Mouse (Mus musculus) midbrain, embryonic 10.5 days (tissue): ENCODE measurements around the gene Fbxw4. TPM values are rescaled to one million over a fixed set of nuclear protein-coding genes. Genes with fewer than 3 reads are reported as not detected.
"Not testable (repeated sequence)": the region's sequence is repeated elsewhere in the genome, so short reads cannot be mapped to it uniquely, and the experiment has no call there.

Experiments used
- DNase-seq: peaks from one replicate; pipeline ENCODE4 v3.0.0-alpha.2; 2017; ENCODE audit warnings: low spot score
- H3K27ac ChIP-seq: fragments of 300-500 bp; sonication (generic); replicated peaks from 2 replicates; pipeline ENCODE4 v1.5.1; 2016; ENCODE audit warnings: mild to moderate bottlenecking
- H3K27me3 ChIP-seq: fragments of 300-500 bp; sonication (generic); 2 replicates; pipeline ENCODE4 v1.6.1; 2016; ENCODE audit warnings: low read depth, mild to moderate bottlenecking; ENCODE audit not compliant: poor library complexity, severe bottlenecking
- H3K36me3 ChIP-seq: fragments of 300-500 bp; sonication (generic); 2 replicates; pipeline ENCODE4 v1.6.1; 2016; ENCODE audit warnings: mild to moderate bottlenecking, moderate library complexity
- H3K4me1 ChIP-seq: fragments of 300-500 bp; sonication (generic); 2 replicates; pipeline ENCODE4 v1.6.1; 2016
- H3K4me3 ChIP-seq: fragments of 300-500 bp; sonication (generic); 2 replicates; pipeline ENCODE4 v1.5.1; 2016; ENCODE audit warnings: mild to moderate bottlenecking, moderate library complexity
- H3K9me3 ChIP-seq: fragments of 300-500 bp; sonication (generic); replicated peaks from 2 replicates; pipeline ENCODE4 v1.6.1; 2016; ENCODE audit warnings: mild to moderate bottlenecking
- WGBS: fragments of 180-500 bp; shearing (Covaris S2); methylation state at CpG from one replicate; pipeline ENCODE4 v1.1.7; 2016; 5-methylcytosine and 5-hydroxymethylcytosine counted together
- polyA plus RNA-seq: library from polyadenylated mRNA; unstranded; fragments of >200 nt; fragmentation: Nextera tagmentation; extraction: Ambion mirVana; gene quantifications from 2 replicates; pipeline ENCODE4 v1.2.1, GENCODE M21; 2016

Gene Fbxw4
- polyA plus RNA-seq, 1 experiment from 2014 or later: 3.3 TPM

DNA sequence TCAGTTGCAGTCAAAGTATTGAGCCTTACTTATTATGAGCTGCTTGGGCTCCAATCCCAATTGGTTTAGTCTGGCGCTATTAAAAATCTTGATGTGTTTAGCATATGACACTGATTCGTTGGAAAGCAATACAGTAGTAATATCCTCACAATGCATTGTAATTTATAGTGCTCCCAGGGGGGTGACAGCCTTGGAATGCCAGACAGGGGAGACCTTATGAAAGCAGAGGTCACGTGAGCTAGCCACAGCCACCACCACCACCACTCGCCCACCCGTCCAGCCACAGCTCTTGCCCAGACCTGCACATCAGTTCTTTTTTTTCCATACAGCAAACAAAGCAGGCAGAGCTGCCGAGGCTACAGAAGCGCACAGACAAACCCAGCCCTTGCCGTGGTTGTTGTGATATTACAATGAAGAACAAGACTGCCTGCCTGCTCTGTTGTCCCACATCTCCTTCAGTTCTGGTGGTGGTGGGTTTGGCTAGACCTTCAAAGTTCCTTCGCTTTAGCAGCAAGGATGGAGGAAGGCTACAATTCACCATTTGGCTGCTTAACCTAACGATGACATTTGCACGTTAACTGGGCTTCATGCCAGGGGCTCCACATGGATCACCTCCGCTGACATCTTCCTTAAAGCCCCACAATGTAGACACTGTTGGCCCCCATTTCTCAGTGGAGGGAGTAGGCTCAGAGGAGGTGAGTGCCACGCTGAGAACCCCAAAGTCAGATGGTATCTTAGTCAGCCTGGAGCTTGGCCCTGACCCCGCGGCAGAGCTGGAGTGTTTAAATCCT lies 94.0 kb downstream of the Fbxw4 start:
- Histone ChIP-seq H3K9me3 (no peaks in the 10 kb centered on the region), H3K36me3 (no peaks in the 10 kb centered on the region), H3K27ac (no peak overlapping the region), H3K4me3 (no peak overlapping the region), H3K27me3 (peaks cover 98% of the 10 kb centered on the region), H3K4me1 (peaks cover 47% of the 10 kb centered on the region)
- WGBS: 72% methylated on average over 15 of the region's 15 CpGs
- DNase-seq: no peak

DNA sequence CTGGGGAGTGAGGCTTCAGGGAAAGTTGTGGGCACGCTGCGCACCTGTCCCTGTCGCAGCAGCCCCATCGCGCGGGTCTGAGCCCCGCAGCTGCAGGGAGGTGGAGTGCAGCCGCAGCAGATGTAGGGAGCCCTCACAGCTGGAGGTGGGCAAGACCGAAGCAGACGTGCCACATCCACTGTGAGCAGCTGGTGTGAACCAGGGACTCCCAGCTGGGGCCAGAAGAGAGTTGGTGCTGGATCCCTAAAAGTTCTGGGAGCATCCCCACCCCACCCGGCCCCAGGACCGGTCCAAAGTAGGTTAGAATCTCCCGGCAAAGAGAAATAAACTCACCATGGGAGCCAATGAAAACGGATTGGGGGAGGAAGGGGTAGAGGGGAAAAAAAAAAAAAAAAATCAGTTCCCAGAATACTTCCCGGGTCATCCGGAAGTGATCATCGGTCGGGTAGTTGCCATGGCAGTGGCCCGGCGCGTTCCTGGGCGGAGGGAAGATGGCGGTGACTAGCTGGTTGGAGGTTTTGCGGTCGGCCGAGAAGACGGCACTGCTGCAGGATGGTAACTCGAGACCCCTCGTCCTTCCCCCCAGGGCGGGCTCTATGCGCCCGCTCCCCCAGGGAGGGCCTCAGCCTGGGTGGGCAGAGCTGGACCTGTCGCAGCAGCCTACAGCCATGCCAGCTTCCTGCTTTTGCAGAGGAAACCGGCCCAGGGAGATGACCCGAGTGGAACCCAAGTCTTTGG lies 99.8 kb downstream of the Fbxw4 start, which contains the start of the genes Poll and Gm17018:
Gene Poll, minus strand, starts transcription at position 379 of the 738 bp plus-strand sequence.
Gene Gm17018, plus strand, starts transcription at position 463 of the 738 bp plus-strand sequence.
- peak within 1 kb of the TSS; percentile 86 for H3K4me3 ChIP-seq
- peaks cover 40% of the 10 kb centered on the region for H3K27me3 ChIP-seq
- peak within 1 kb of the TSS; percentile 92 for H3K27ac ChIP-seq
- under 1% methylated on average over 35 of the region's 35 CpGs for WGBS
- H3K4me1 ChIP-seq: peaks cover 28% of the 10 kb centered on the region
- DNase-seq: peak; percentile 88
- no peaks in the 10 kb centered on the region for H3K9me3 ChIP-seq
- peaks cover 26% of the 10 kb centered on the region for H3K36me3 ChIP-seq

DNA sequence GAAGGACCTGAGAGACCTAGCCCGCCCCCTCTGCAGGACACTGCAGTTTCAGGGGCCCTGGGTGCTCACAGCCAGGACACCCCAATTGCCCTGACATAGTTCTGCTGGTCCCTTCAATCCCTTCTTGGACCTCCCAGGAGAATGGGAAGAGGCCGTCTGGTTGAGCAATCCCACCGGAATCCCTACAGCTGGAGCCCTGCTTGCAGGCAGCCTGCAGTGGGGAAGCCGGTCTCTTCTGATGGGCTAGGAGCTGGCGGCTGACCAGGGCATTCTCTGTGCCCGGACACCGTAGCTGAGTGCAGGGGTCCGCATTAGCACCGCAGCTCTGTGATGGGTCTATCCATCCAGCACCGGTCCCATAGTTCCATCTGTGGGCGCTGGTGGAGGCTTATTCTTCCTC lies 106.0 kb downstream of the Fbxw4 start:
- Histone ChIP-seq H3K27me3 (peaks cover 23% of the 10 kb centered on the region), H3K9me3 (no peaks in the 10 kb centered on the region), H3K27ac (no peak overlapping the region), H3K4me1 (peaks cover 6% of the 10 kb centered on the region; the same call in 1 of the 2 replicates), H3K4me3 (no peak overlapping the region), H3K36me3 (peaks cover 60% of the 10 kb centered on the region)
- DNase-seq: no peak
- WGBS: 95% methylated on average over 11 of the region's 11 CpGs

- Histone ChIP-seq H3K4me1 (peaks cover 15% of the 10 kb centered on the region), H3K36me3 (peaks cover 51% of the 10 kb centered on the region), H3K27me3 (peaks cover 42% of the 10 kb centered on the region), H3K9me3 (no peaks in the 10 kb centered on the region), H3K27ac (no peak overlapping the region), H3K4me3 (no peak overlapping the region)
- 89% methylated on average over 6 of the region's 6 CpGs for WGBS
- DNase-seq: no peak
Measured at GRCm38 (mm10) chr19:45552187-45552586, 107.9 kb downstream of the Fbxw4 start.

DNA sequence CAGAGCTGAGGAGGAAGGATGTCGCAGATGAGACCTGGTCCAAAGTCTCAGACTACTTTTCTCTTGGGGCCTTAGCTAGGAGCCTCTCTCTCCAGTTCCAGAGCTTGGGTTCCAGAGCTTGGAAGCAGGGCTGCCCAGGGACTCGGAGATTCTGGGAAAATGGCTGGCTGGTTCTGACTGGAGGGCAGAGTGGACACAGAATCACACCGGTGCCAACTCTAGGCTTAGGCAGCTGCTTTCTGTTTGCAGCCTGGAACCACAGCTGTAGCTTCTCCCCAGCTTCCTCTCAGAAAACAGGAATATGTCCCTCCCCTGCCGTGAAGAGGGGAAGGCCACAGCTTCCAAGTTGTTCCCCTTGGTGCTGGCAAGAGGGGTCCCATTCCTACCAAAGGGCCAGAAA lies 110.2 kb downstream of the Fbxw4 start:
- WGBS: 85% methylated on average over 4 of the region's 4 CpGs
- Histone ChIP-seq H3K4me1 (peaks cover 19% of the 10 kb centered on the region), H3K4me3 (no peak overlapping the region), H3K27me3 (peaks cover 65% of the 10 kb centered on the region), H3K9me3 (no peaks in the 10 kb centered on the region), H3K36me3 (peaks cover 31% of the 10 kb centered on the region), H3K27ac (no peak overlapping the region)
- no peak for DNase-seq

GRCm38 (mm10) chr19:45549128-45549915 lies 110.8 kb downstream of the Fbxw4 start:
- Histone ChIP-seq H3K36me3 (peaks cover 24% of the 10 kb centered on the region), H3K4me3 (no peak overlapping the region), H3K27ac (peak overlapping the region; percentile 24; the same call in 1 of the 2 replicates), H3K4me1 (peaks cover 25% of the 10 kb centered on the region), H3K9me3 (no peaks in the 10 kb centered on the region), H3K27me3 (peaks cover 71% of the 10 kb centered on the region)
- no peak for DNase-seq
- WGBS: 78% methylated on average over 23 of the region's 23 CpGs

- not testable (repeated sequence) for H3K9me3 ChIP-seq, DNase-seq, H3K27ac ChIP-seq, H3K4me3 ChIP-seq
- Histone ChIP-seq H3K36me3 (peaks cover 13% of the 10 kb centered on the region), H3K27me3 (peaks cover 75% of the 10 kb centered on the region), H3K4me1 (peaks cover 26% of the 10 kb centered on the region)
Measured at GRCm38 (mm10) chr19:45548196-45548595, 111.9 kb downstream of the Fbxw4 start.

DNA sequence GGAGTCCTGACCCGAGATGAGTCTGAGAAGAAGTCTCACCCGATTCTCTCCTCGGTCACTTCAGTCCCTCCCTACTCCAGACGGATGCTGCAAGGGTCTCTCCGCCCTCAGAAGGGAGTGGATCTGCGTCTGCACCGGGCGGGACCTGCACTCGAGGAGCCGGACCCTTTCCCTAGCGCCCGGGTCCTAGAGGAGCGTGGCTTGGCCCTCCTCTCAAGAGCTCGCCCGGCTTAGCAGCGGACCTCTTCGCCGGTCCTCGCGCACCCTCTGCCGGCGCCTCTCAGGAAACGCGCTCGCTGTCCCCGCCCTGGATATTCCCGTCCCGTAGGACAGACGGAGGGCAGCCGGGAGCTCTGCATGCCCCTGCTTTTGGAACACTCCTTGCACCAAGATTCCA lies 115.2 kb downstream of the Fbxw4 start:
- H3K27ac ChIP-seq: no peak overlapping the region
- peaks cover 41% of the 10 kb centered on the region for H3K4me1 ChIP-seq
- peaks cover 100% of the 10 kb centered on the region for H3K27me3 ChIP-seq

DNA sequence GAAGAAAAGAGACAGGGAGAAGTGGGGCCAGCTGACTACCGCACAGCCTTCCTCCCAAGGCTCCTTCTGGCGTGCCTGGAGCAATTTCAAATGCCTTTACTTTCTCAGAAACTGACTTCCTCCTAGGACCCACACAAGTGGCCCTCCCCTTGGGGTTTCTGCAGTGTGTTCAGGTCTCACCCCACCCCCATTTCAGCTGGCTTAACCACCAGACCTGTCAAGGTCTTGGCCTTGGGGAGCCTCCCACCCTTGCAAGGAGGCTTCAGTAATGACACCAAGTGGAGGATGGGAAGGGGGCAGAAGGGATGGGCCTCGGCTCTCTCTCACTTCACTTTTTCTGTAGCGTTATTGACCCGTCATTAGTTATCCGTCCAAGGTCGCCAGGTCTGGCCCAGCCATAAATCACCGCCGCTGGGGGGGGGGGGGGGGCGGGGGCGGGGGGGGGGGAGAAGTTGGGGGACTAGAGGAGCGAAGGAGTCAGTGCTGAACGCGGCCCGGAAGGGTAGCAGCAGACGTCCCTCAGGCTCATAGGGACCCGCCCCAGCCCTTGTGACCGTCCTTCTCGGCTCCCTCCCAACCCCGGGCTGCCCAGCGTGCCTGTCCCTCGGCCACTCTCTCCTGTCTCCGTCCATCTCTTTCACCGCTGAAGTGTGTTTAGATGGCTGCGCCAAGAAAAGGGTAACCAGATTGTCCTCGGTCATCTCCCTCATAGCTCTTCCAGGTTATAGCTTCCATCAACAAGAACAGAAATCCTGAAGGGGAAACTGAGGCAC lies 115.8 kb downstream of the Fbxw4 start:
- Histone ChIP-seq H3K36me3 (no peaks in the 10 kb centered on the region), H3K27me3 (peaks cover 100% of the 10 kb centered on the region), H3K4me1 (peaks cover 41% of the 10 kb centered on the region), H3K27ac (no peak overlapping the region), H3K9me3 (no peaks in the 10 kb centered on the region), H3K4me3 (peak overlapping the region; percentile 50)
- WGBS: under 1% methylated on average over 23 of the region's 26 CpGs
- no peak for DNase-seq

More for the DNA sequence above, 115.2 kb downstream of the Fbxw4 start:
- Histone ChIP-seq H3K4me3 (peak overlapping the region; percentile 50), H3K9me3 (no peaks in the 10 kb centered on the region), H3K36me3 (no peaks in the 10 kb centered on the region)
- peak; percentile 86 for DNase-seq
- under 1% methylated on average over 30 of the region's 30 CpGs for WGBS

GRCm38 (mm10) chr19:45542061-45542460 lies 118.1 kb downstream of the Fbxw4 start:
- WGBS: 11% methylated on average over 3 of the region's 3 CpGs
- H3K4me1 ChIP-seq: peaks cover 31% of the 10 kb centered on the region
- no peaks in the 10 kb centered on the region for H3K36me3 ChIP-seq
- DNase-seq: no peak
- peak overlapping the region; percentile 60 for H3K4me3 ChIP-seq
- peak overlapping the region; percentile 77 for H3K27ac ChIP-seq
- no peaks in the 10 kb centered on the region for H3K9me3 ChIP-seq
- peaks cover 95% of the 10 kb centered on the region for H3K27me3 ChIP-seq

DNA sequence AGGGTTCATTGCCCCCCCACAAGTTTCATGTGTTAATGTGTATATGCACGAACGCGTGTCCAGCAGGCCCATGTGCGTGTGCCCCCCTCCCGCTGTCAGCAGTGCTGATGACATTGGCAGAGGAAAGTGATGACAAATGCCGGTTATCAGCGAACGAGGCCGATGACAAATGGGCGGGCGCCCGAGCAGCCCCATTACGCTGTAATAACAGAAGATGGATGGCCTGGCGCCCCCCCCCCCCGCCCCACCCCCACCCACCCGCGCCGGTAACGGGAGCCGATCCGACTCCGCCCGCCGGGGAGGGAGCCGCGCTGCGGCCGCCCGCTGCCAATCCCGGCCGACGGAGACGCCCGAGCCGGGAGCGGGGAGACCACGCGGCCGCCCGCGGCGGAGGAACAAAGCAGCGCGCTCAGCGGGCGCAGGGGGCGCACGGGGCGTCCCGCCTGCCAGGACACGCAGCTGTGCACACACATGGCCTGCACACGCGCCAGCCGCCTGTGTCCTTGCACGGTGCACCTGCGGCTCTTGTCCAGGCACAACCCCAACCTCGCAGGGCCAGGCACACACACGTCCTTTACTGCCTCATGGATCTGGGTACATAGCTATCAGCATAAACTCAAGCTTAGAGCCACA lies 118.6 kb downstream of the Fbxw4 start:
- WGBS: under 1% methylated on average over 58 of the region's 58 CpGs
- H3K27me3 ChIP-seq: peaks cover 93% of the 10 kb centered on the region

More for the DNA sequence above, 118.6 kb downstream of the Fbxw4 start:
- Histone ChIP-seq H3K9me3 (no peaks in the 10 kb centered on the region), H3K27ac (peak overlapping the region; percentile 77), H3K36me3 (no peaks in the 10 kb centered on the region), H3K4me1 (peaks cover 31% of the 10 kb centered on the region), H3K4me3 (peak overlapping the region; percentile 60)
- peak; percentile 70 for DNase-seq
